Mouse (Mus musculus) frontal cortex, postnatal 10 days (tissue): ENCODE results near the gene Pom121l2.

Experiments
- DNase-seq, 2 experiments: peaks; one replicate each; pipeline ENCODE4 v3.0.0; 2022; ENCODE audit warnings: low spot score in 2 of 2, mixed read lengths in 1 of 2

Pom121l2 gene

GRCm38 (mm10) chr13:21980981-21981802 lies at the start of gene Pom121l2:
Gene Pom121l2 (plus strand): TSS chr13:21981194.
- peak in 1 of 2 experiments; percentile 24 for DNase-seq

GRCm38 (mm10) chr13:21931740-21932139 lies 49.3 kb upstream of the Pom121l2 start:
- no peak for DNase-seq

- DNase-seq, result no peak
These were observed 47.1 kb upstream of the Pom121l2 start for GRCm38 (mm10) chr13:21933626-21934548.

- DNase-seq, result peak in 1 of 2 experiments; percentile 53
These were observed 45.8 kb upstream of the Pom121l2 start for GRCm38 (mm10) chr13:21934982-21935791.

DNA sequence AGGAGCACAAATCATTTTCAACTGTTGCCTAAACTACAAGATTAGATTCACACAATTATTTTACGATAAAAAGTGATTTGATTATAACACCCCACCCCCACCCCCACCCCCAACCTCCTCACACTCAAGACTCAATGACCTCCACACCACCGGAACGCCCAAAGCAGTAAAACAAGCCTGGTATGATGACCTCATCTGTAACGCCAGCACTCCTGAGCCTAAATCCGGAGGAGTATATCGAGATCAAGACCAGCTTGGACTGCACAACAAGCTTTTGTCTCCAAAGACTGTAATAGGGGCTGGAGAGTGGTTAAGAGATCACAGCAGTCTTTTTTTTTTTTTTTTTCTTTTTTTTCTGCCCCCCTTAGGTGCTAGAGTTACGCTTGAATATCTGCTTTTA lies 45.2 kb upstream of the Pom121l2 start:
- DNase-seq, result no peak

DNA sequence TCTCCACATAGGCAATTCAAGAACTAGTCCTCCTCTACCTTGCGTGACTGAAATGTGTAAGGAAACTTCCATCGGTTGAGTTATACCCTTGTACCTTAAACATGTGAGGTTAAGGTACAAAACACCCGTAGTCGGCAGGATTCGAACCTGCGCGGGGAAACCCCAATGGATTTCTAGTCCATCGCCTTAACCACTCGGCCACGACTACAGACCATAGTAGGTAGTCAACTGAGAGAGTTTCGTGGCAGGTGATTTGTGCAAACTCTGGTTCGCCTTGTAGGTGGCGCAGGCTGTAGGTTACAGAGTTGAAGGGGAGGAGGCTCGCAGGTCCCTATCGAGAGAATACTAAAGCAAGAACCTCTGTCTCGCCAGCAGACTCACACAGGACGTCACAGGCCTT lies 44.0 kb upstream of the Pom121l2 start:
- DNase-seq, result peak in 1 of 2 experiments; percentile 37

DNA sequence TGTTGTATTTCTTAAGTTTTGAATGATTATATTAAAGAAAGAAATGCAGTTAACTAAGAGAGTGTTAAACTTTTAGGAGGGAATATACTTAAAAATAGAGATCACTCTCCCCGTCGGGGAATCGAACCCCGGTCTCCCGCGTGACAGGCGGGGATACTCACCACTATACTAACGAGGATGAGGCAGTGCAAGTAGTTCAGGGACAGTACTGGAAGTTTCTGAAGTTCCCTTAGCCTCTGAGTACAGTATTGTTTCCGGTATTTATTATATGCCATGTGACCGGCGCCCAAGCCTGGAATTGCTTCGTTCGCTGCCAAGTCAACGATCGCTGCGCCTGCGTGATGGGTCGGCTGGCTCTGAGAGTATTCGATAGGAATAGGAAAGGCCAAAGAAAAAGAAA lies 40.8 kb upstream of the Pom121l2 start:
- DNase-seq, result peak; percentile 71 to 86

DNA sequence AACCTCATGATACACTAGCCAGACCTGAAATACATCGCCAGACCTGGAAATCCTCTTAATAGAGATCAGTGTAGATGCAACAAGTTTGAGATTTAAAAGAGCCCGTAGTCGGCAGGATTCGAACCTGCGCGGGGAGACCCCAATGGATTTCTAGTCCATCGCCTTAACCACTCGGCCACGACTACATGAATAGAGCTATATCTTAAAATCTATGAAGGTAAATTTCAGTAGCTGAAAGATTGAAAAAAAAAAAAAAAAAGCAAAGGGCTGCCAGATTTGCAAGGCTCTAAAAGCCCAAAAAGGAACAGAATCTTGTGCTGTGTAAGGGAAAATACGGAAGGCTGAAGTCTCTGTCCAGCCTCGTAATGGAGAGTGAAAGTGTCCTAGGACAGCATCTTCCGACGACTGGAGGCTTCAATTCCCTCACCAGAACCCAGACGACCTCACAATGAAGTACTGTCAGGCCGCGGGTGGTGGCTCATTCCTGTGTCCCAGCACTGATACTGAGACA lies 40.1 kb upstream of the Pom121l2 start:
- peak; percentile 57 to 81 for DNase-seq

GRCm38 (mm10) chr13:21943644-21944043 lies 37.4 kb upstream of the Pom121l2 start:
- DNase-seq, result no peak

DNA sequence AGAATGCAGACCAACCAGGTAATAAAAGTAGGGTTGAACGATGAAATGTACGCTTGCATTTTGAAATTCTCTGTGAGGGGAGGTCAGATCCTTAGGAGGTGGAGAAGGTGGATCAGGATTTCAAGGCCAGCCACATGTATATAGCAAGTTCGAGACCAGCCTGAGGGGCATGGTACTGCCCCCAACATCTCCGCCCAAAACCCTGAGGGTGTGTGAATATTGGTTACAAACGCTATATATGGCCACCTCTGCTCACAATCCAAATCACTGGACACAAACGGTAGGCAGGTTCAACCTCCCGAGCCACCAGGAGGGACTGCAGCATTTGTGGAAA lies 36.4 kb upstream of the Pom121l2 start:
- DNase-seq, result no peak

GRCm38 (mm10) chr13:21944926-21945740 lies 35.9 kb upstream of the Pom121l2 start, which contains the start of gene Zfp184:
Gene Zfp184 (plus strand): TSS chr13:21945094.
- peak; percentile 84 to 90 for DNase-seq

DNA sequence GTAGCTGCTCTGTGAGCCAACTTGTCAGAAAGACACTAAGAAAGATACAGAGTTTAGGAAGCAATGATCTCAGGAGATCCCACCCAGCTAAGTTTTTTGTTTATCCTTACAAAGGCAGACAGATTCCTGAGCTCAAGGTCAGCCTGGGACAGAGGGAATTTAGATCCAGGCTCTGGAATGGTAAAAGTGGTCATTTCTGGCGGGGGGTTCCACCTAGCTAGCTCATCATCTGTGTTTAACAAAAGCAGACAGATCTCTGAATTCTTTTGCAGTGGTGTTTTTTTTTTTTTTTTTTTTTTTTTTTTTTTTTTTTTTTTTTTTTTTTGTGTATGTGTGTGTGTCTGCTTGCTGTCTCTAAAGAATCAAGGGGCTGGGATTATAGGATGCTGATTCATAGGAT lies 11.7 kb upstream of the Pom121l2 start:
- no peak for DNase-seq

DNA sequence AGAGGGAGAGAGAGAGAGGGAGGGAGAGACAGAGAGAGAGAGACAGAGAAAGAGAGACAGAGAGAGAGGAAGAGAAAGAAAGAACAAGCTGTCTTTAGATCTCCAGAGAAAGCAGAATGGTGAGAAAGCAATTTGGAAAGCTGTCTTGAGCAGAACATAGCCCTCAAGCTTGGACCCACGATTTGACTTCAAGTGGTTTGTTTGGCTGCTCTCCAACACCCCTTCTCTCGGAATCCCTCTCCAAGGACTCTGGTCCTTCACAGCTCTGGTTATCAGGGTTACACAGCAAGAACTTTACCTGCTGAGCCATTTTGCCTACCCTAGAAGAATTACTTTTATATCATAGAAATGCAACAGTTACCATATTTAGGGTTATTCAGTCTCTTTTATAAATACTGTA lies 11.2 kb upstream of the Pom121l2 start:
- DNase-seq, result no peak

GRCm38 (mm10) chr13:21971641-21972040 lies 9.4 kb upstream of the Pom121l2 start:
- DNase-seq, result no peak

GRCm38 (mm10) chr13:21974221-21974725 lies 6.7 kb upstream of the Pom121l2 start:
- peak; percentile 77 to 87 for DNase-seq

- peak in 1 of 2 experiments; percentile 51 for DNase-seq
These were observed 6.1 kb upstream of the Pom121l2 start for GRCm38 (mm10) chr13:21974726-21975473.

- no peak for DNase-seq
These were observed 804 bp downstream of the Pom121l2 start for GRCm38 (mm10) chr13:21981803-21982193.

- no peak for DNase-seq
These were observed 3.5 kb downstream of the Pom121l2 start for GRCm38 (mm10) chr13:21984486-21984885.

DNA sequence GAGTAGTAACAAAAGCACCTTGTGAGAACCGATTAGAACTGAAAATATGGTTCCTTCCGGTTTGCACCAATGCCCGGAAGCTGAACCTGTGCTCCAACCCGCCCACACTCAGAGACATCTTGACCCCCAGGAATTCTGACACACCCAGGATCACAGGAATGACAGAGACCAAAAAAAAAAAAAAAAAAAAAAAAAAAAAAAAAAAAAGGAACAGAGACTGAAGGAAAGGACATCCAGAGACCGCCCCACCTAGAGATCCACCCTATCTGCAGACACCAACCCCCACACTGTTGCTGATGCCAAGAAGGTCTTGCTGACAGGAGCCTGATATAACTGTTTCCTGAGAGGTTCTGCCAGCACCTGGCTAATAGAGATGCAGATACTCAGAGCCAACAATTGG lies 11.6 kb downstream of the Pom121l2 start:
- DNase-seq, result no peak
